Comparison of ENCODE assay signal across 12 mouse cellular contexts in genomic region chr4:94715166-94715565, GRCm38 (mm10). TPM values are rescaled to one million over a fixed set of nuclear protein-coding genes. Genes with fewer than 3 reads are reported as not detected.
DNase-seq lines count a peak whose midpoint lies in the region; ATAC-seq lines count a peak whose summit lies in the region.
"Had no signal": no experiment of that assay in that cellular context is flagged by ENCODE, and none has a peak within 500 bp of the region (broad histone marks: within the 10 kb centered on the region; RNA-seq: fewer than 3 reads in every experiment).

No protein-coding gene starts in this region.

- H3K4me1 ChIP-seq in embryonic facial prominence, embryonic 13.5 days = peaks cover 2% of the 10 kb centered on the region; the same call in 1 of the 2 replicates
- H3K4me1 ChIP-seq in embryonic facial prominence, embryonic 10.5 days = no peaks in the 10 kb centered on the region
- H3K4me1 ChIP-seq in heart, embryonic 12.5 days (replicated peaks) = peaks cover 10% of the 10 kb centered on the region
- no peaks in the 10 kb centered on the region for H3K4me1 ChIP-seq in hindbrain, embryonic 13.5 days (replicated peaks)
- H3K4me1 ChIP-seq: forebrain, embryonic 13.5 days; midbrain, embryonic 12.5 days had no signal

- 59% methylated on average over 6 of the region's 6 CpGs for WGBS in embryonic facial prominence, embryonic 13.5 days
- WGBS in embryonic facial prominence, embryonic 10.5 days = 54% methylated on average over 6 of the region's 6 CpGs
- 33% methylated on average over 6 of the region's 6 CpGs for WGBS in heart, embryonic 12.5 days
- WGBS in hindbrain, embryonic 13.5 days = 67% methylated on average over 6 of the region's 6 CpGs

- no peak overlapping the region for H3K4me3 ChIP-seq in embryonic facial prominence, embryonic 13.5 days
- no peak overlapping the region for H3K4me3 ChIP-seq in embryonic facial prominence, embryonic 10.5 days
- H3K4me3 ChIP-seq in heart, embryonic 12.5 days = no peak overlapping the region
- H3K4me3 ChIP-seq in hindbrain, embryonic 13.5 days = no peak overlapping the region
- H3K4me3 ChIP-seq: forebrain, embryonic 13.5 days; midbrain, embryonic 12.5 days had no signal

- H3K27me3 ChIP-seq in embryonic facial prominence, embryonic 13.5 days = no peaks in the 10 kb centered on the region
- H3K27me3 ChIP-seq in embryonic facial prominence, embryonic 10.5 days (replicated peaks; ENCODE audit: low read depth, poor library complexity, severe bottlenecking) = no peaks in the 10 kb centered on the region
- H3K27me3 ChIP-seq in heart, embryonic 12.5 days (replicated peaks) = no peaks in the 10 kb centered on the region
- H3K27me3 ChIP-seq in hindbrain, embryonic 13.5 days = no peaks in the 10 kb centered on the region
- H3K27me3 ChIP-seq: forebrain, embryonic 13.5 days; midbrain, embryonic 12.5 days had no signal

- DNase-seq in embryonic facial prominence, embryonic 10.5 days (ENCODE audit: low spot score) = no peak
- peak; percentile 19 for DNase-seq in Muller cell, postnatal 12 days (ENCODE audit: inconsistent ontology term)
- DNase-seq in lung, adult 18-20 months = peak; percentile 14 to 65
- DNase-seq in cerebellum, adult 9-10 months = no peak
- DNase-seq: cerebellum, adult 8-10 months had no signal

- H3K9ac ChIP-seq in embryonic facial prominence, embryonic 13.5 days = no peak overlapping the region
- no peak overlapping the region for H3K9ac ChIP-seq in heart, embryonic 12.5 days
- H3K9ac ChIP-seq in hindbrain, embryonic 13.5 days = no peak overlapping the region
- H3K9ac ChIP-seq: forebrain, embryonic 13.5 days; midbrain, embryonic 12.5 days had no signal

- no peak overlapping the region for H3K27ac ChIP-seq in embryonic facial prominence, embryonic 13.5 days
- H3K27ac ChIP-seq in embryonic facial prominence, embryonic 10.5 days (replicated peaks) = no peak overlapping the region
- peak overlapping the region; percentile 75 for H3K27ac ChIP-seq in heart, embryonic 12.5 days (ENCODE audit: poor library complexity, severe bottlenecking)
- H3K27ac ChIP-seq in hindbrain, embryonic 13.5 days = no peak overlapping the region
- H3K27ac ChIP-seq: forebrain, embryonic 13.5 days; midbrain, embryonic 12.5 days had no signal

- ATAC-seq in embryonic facial prominence, embryonic 13.5 days (ENCODE audit: insufficient number of reproducible peaks, insufficient read depth, low FRiP score, low TSS enrichment, low read depth) = peak; percentile 69; the same call in 1 of the 2 replicates
- peak; percentile 75 for ATAC-seq in heart, embryonic 12.5 days (ENCODE audit: insufficient number of reproducible peaks, low FRiP score)
- ATAC-seq in megakaryocyte-erythroid progenitor cell, adult 5-6 weeks (replicated peaks; ENCODE audit: low FRiP score, low TSS enrichment, poor library complexity, severe bottlenecking) = no peak
- no peak for ATAC-seq in hindbrain, embryonic 13.5 days (ENCODE audit: low FRiP score)
- ATAC-seq: forebrain, embryonic 13.5 days; hindbrain, embryonic 16.5 days had no signal

- no peaks in the 10 kb centered on the region for H3K9me3 ChIP-seq in embryonic facial prominence, embryonic 13.5 days
- H3K9me3 ChIP-seq in embryonic facial prominence, embryonic 10.5 days = no peaks in the 10 kb centered on the region
- no peaks in the 10 kb centered on the region for H3K9me3 ChIP-seq in heart, embryonic 12.5 days (replicated peaks)
- H3K9me3 ChIP-seq in hindbrain, embryonic 13.5 days = no peaks in the 10 kb centered on the region
- H3K9me3 ChIP-seq: forebrain, embryonic 13.5 days; midbrain, embryonic 12.5 days had no signal

- H3K36me3 ChIP-seq in embryonic facial prominence, embryonic 13.5 days = no peaks in the 10 kb centered on the region
- H3K36me3 ChIP-seq in embryonic facial prominence, embryonic 10.5 days (replicated peaks) = no peaks in the 10 kb centered on the region
- no peaks in the 10 kb centered on the region for H3K36me3 ChIP-seq in heart, embryonic 12.5 days
- H3K36me3 ChIP-seq in hindbrain, embryonic 13.5 days = no peaks in the 10 kb centered on the region
- H3K36me3 ChIP-seq: midbrain, embryonic 12.5 days had no signal

- no peak overlapping the region for H3K4me2 ChIP-seq in embryonic facial prominence, embryonic 13.5 days
- peak overlapping the region; percentile 36; the same call in 1 of the 2 replicates for H3K4me2 ChIP-seq in heart, embryonic 12.5 days
- H3K4me2 ChIP-seq in hindbrain, embryonic 13.5 days = no peak overlapping the region
- H3K4me2 ChIP-seq: forebrain, embryonic 13.5 days; midbrain, embryonic 12.5 days had no signal

RNA-seq across cellular contexts. Expression of gene Tek, which starts 23.9 kb away (rescaled TPM):
- polyA plus RNA-seq in embryonic facial prominence, embryonic 13.5 days (2015; fragmentation: Nextera tagmentation; extraction: Ambion mirVana) = 8.0 and 9.7 TPM in 2 replicates
- 9.4 TPM in 2 replicates for polyA plus RNA-seq in embryonic facial prominence, embryonic 10.5 days (2016; fragmentation: Nextera tagmentation; extraction: Ambion mirVana)
- polyA plus RNA-seq in heart, embryonic 12.5 days (2016; fragmentation: Nextera tagmentation; extraction: Ambion mirVana) = 66.6 and 70.6 TPM in 2 replicates
- total RNA-seq in megakaryocyte-erythroid progenitor cell, adult 5-6 weeks (2014; fragmentation: Nextera tagmentation) = 0.46 and 4.6 TPM in 2 replicates
- 2.0 and 9.5 TPM in 2 replicates for total RNA-seq in megakaryocyte-erythroid progenitor cell, adult 5-6 weeks (2017)
- 8.9 and 9.4 TPM in 2 replicates for polyA plus RNA-seq in hindbrain, embryonic 13.5 days (2015; fragmentation: Nextera tagmentation; extraction: Ambion mirVana)

Comparison
In these comparisons a context has a peak if more than half of its experiments do, and no peak if none do; other contexts are left out.
1. ATAC-seq: peak in embryonic facial prominence, embryonic 13.5 days (single experiment) and heart, embryonic 12.5 days (single experiment); none in megakaryocyte-erythroid progenitor cell, adult 5-6 weeks (single experiment) and hindbrain, embryonic 13.5 days (single experiment).
2. DNase-seq: peak in Muller cell, postnatal 12 days (single experiment) and lung, adult 18-20 months (2 of 2); none in embryonic facial prominence, embryonic 10.5 days (single experiment) and cerebellum, adult 9-10 months (single experiment).